ENCODE assay signal across 8 mouse cellular contexts in genomic region chr6:71830690-71831580, GRCm38 (mm10). TPM values are rescaled to one million over a fixed set of nuclear protein-coding genes. Genes with fewer than 3 reads are reported as not detected.
DNase-seq lines count a peak whose midpoint lies in the region; ATAC-seq and TF ChIP-seq lines count a peak whose summit lies in the region.

Gene Immt (plus strand): TSS chr6:71831331.

- H3K27ac ChIP-seq in hindbrain, embryonic 13.5 days, result peak within 1 kb of the TSS; percentile 94

- no peaks in the 10 kb centered on the region for H3K9me3 ChIP-seq in hindbrain, embryonic 13.5 days

- DNase-seq in Patski (ENCODE audit: low read depth, low spot score), result peak; percentile 77
- peak; percentile 98 for DNase-seq in cerebellum, postnatal 14 days
- DNase-seq in frontal cortex, postnatal 14 days (ENCODE audit: low spot score in 2 of 2), result peak; percentile 93 to 94
- DNase-seq in layer of hippocampus, postnatal 25 days (ENCODE audit: extremely low spot score in 1 of 2, low spot score in 1 of 2), result peak; percentile 90 to 91
- peak; percentile 97 for DNase-seq in lung, postnatal 25 days (ENCODE audit: low spot score)
- peak; percentile 98 for DNase-seq in retina, embryonic 14.5 days (ENCODE audit: low spot score)
- DNase-seq in thymus, postnatal 4 days, result peak; percentile 95

- peaks cover 14% of the 10 kb centered on the region for H3K4me1 ChIP-seq in hindbrain, embryonic 13.5 days (replicated peaks)

- CTCF ChIA-PET in Patski (lab: Charles Lee), result no interaction called here

- peaks cover 19% of the 10 kb centered on the region for H3K36me3 ChIP-seq in hindbrain, embryonic 13.5 days

- H3K27me3 ChIP-seq in Patski, result peaks cover 1% of the 10 kb centered on the region
- 0 out of 2 replicates have a peak, but pooled peaks cover 3% of the 10 kb centered on the region for H3K27me3 ChIP-seq in hindbrain, embryonic 13.5 days

- peak; percentile 96 for ATAC-seq in Patski
- peak; percentile 100 for ATAC-seq in hindbrain, embryonic 13.5 days (ENCODE audit: low FRiP score)

- WGBS in hindbrain, embryonic 13.5 days, result under 1% methylated on average over 64 of the region's 64 CpGs

- peak within 1 kb of the TSS; percentile 95 for H3K4me3 ChIP-seq in hindbrain, embryonic 13.5 days

- POLR2A ChIA-PET in Patski (lab: Charles Lee), result interaction anchor here (0.6 kb wide), 3 partner anchors 14 to 355 kb away, joined by 4 to 5 read pairs (median 4); no protein-coding TSS in a partner anchor

- H3K9ac ChIP-seq in hindbrain, embryonic 13.5 days, result peak within 1 kb of the TSS; percentile 90

- TF ChIP-seq CTCF in Patski (IDR thresholded peaks at IDR 0.05), result no peak

- peak within 1 kb of the TSS; percentile 71 for H3K4me2 ChIP-seq in hindbrain, embryonic 13.5 days

- in situ Hi-C loops in Patski (cut with MboI; ENCODE audit: low pct_unique_long_range_greater_than_20kb), result no loop called here

RNA-seq across cellular contexts. Expression of gene Immt, which starts in this region (rescaled TPM):
- 219 TPM for polyA plus RNA-seq in Patski (2021)
- polyA plus RNA-seq in hindbrain, embryonic 13.5 days (2015; fragmentation: Nextera tagmentation; extraction: Ambion mirVana), result 165 and 167 TPM in 2 replicates
- total RNA-seq in layer of hippocampus, postnatal 25 days (2021), result 100 to 1,000 TPM; 131 to 143 TPM

Comparison
In these comparisons a context has a peak if more than half of its experiments do, and no peak if none do; other contexts are left out.
1. Peak in every context shown above with its lines: DNase-seq, ATAC-seq, H3K4me3 ChIP-seq and H3K27ac ChIP-seq.